Comparison of ENCODE assay signal across 19 mouse cellular contexts in genomic region chr12:81832039-81832738, GRCm38 (mm10).
"Had no signal": no experiment of that assay in that cellular context is flagged by ENCODE, and none has a peak within 500 bp of the region (broad histone marks: within the 10 kb centered on the region; RNA-seq: fewer than 3 reads in every experiment).

No protein-coding gene starts in this region.

- H3K27me3 ChIP-seq: limb, embryonic 15.5 days; midbrain, embryonic 12.5 days; midbrain, embryonic 15.5 days; neural tube, embryonic 13.5 days; stomach, embryonic 15.5 days had no signal

- H3K27ac ChIP-seq: limb, embryonic 15.5 days; liver, embryonic 14.5 days; macrophage; midbrain, embryonic 12.5 days; midbrain, embryonic 15.5 days; neural tube, embryonic 13.5 days; stomach, embryonic 15.5 days had no signal

- H3K4me2 ChIP-seq: limb, embryonic 15.5 days; liver, embryonic 11.5 days; lung, embryonic 14.5 days; midbrain, embryonic 12.5 days; midbrain, embryonic 15.5 days; neural tube, embryonic 13.5 days; stomach, embryonic 15.5 days had no signal

- H3K4me1 ChIP-seq: limb, embryonic 15.5 days; midbrain, embryonic 15.5 days; neural tube, embryonic 13.5 days; stomach, embryonic 15.5 days had no signal

- H3K4me3 ChIP-seq: limb, embryonic 15.5 days; midbrain, embryonic 12.5 days; midbrain, embryonic 15.5 days; neural tube, embryonic 13.5 days; stomach, embryonic 15.5 days had no signal

- H3K9ac ChIP-seq: limb, embryonic 15.5 days; liver, embryonic 14.5 days; liver, postnatal 0 days; lung, embryonic 14.5 days; midbrain, embryonic 12.5 days; midbrain, embryonic 15.5 days; neural tube, embryonic 13.5 days; stomach, embryonic 15.5 days had no signal

- H3K9me3 ChIP-seq: limb, embryonic 15.5 days; midbrain, embryonic 12.5 days; midbrain, embryonic 15.5 days; neural tube, embryonic 13.5 days; stomach, embryonic 15.5 days had no signal

- DNase-seq: kidney, adult 2 months; kidney, postnatal 10 days; kidney, postnatal 4 days; liver, postnatal 0 days; lung, embryonic 14.5 days; retina, postnatal 1 day; right cerebral cortex, postnatal 25 days; spleen, adult 18-20 months; thymus, postnatal 25 days had no signal

- ATAC-seq: intestine, postnatal 0 days; liver, postnatal 0 days; lung, postnatal 0 days; midbrain, embryonic 15.5 days had no signal

- H3K36me3 ChIP-seq: limb, embryonic 15.5 days; midbrain, embryonic 12.5 days; midbrain, embryonic 15.5 days; neural tube, embryonic 13.5 days; stomach, embryonic 15.5 days had no signal
